Mouse (Mus musculus) liver (tissue): ENCODE measurements around the gene Shank1.

Experiments
- DNase-seq: peaks from one replicate; pipeline ENCODE4 v3.0.0-alpha.2; 2020; ENCODE audit warnings: mixed read lengths

Gene Shank1

DNA sequence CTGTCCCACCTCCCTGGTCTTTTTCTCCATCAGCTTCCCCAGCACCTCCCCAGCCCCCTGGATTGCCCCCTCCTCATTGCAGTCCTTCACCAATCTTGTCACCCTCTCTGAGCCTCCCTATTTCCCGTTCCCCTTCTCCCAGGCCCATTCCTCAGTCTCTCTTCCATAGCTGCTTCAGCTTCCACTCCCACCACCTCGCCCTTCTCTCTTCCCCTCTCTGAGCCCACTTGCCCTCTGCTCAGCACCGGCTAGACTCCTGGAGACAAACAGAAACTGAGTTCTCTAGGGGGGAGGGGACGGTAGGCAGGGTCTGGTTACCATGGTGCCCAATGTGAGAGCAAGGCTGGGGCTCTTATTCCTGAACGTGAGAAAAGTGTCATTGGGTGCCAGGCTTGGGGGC, 64.7 kb downstream of the Shank1 start:
- DNase-seq, result no peak

DNA sequence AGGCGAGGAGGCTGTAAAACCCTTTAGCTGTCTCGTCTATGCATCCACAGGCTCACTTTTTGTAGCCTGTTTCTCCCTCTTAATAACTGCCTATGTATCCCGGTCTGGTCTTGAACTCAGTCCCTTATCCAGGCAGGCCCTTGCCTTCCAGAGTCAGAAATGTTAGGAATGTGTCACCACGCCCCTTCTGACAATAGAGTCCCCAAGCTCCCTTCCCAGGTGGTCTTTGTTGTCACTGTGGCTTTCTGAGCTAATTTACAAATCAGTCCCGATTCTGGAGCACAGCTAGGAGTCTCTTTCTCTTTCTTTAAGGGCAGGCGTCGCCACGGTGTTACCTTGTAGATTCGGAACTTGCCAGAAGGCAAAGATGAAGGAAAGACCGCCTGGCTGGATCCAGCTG, 65.2 kb downstream of the Shank1 start:
- no peak for DNase-seq

DNA sequence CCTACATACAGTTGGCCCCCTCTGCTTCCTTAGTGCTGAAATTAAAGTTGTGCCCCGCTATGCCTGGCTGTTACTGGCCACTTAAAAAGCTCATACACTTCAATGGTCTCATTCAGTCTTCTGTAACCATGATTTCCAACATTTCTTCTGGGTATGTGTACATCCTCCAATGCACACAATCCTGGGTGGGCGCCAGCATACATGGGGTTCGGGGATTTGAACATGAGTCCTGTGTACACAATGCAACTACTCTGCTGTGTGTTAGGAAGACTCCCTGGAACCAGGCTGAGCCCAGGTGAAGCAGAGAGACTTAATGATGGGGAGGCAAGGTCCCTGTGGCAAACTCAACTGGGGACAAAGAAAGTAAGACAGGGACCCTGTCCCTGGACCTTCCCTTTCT, 65.7 kb downstream of the Shank1 start:
- DNase-seq, result no peak

DNA sequence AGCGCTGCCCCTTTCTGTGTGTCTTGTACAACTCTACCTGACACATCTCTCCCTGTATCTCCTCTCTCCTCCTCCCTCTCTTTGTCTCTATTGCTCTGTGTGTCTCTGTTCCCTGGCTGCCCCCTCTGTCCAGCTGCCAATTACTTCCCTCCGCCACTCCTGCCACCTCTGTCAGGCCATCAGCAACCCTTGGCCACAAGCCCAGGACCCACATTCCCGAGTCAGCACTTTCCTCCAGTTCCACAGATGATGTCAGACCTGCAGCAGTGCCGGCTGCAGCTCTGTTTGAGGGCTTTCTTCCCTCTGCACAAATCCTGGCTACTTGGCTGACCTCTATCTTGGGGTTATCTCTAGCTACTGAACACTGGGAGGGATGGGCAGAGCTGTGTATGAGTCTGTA, 68.2 kb downstream of the Shank1 start:
- DNase-seq, result no peak

DNA sequence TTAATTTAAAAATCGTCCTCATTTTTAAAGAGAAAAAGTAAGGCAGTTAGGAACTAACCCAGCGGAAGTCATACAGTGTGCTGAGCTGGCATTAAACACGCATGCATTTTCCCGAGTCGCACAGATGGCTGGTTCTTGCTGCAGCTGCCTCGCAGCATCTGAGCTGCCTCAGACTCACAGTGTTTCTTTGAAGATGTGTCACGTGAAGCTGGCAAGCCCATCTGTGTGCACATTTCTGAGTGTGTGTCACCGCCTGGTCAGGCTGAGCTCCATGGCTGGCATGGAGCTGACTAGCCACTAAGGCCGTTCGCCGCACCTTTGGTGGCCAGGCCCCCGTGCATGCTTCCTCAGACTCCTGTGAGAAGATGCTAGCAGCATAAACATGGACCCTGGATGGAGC, 72.5 kb downstream of the Shank1 start:
- no peak for DNase-seq

DNA sequence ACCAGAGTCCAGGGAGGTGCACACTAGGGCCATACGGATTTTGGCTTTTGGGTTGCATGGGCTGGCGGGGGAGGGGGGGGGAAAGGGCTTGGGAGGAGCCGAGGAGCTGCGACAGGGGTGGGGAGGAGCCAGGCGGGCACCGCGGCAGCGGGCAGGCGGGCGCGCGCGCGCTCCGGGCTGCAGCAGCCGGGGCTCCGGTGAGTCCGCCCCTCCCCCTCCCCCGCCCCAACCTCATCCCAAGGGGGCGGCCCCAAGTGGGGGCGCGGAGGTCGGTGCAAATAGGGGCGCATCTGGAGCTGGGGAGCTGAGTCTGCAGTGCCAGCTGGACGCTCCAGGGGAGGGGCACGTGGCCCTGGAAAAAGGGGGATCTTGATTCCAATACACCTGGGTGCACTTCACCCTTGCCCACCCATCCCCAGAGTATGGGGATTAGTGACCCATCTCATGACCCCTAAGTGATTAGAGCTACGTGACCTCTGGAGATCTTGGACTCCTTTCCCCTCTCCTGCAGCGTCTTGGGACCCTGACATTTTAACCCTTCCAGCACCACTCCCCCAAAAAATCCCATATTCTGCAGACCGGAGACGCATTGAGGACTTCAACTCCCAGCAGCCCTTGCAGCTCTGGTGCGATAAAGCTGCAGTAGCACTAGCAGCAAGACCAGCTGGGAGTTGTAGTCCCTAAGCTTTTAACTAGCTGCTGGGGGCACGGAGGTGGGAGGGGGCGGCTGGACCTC, 74.1 kb downstream of the Shank1 start, which contains the start of gene Syt3:
Gene Syt3, plus strand, starts transcription at position 123 of the 736 bp plus-strand sequence.
- DNase-seq, result peak; percentile 24

DNA sequence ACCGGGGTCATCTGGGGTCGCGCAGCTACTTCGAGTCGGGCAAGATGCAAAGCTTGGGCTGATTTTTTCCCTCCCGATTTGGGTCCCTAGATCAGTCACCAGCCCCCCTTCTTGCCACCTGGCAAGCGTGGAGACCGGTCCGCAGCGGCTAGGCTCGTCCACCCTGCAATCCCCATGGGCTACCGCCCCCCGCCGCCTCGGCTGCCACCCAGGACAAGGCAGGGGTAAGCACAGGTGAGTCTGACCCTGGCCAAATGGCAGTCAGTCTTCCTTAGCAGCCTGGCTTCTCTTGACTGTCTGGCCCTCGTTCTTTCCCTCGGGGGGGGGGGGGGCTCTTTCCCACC, 74.6 kb downstream of the Shank1 start:
- no peak for DNase-seq

DNA sequence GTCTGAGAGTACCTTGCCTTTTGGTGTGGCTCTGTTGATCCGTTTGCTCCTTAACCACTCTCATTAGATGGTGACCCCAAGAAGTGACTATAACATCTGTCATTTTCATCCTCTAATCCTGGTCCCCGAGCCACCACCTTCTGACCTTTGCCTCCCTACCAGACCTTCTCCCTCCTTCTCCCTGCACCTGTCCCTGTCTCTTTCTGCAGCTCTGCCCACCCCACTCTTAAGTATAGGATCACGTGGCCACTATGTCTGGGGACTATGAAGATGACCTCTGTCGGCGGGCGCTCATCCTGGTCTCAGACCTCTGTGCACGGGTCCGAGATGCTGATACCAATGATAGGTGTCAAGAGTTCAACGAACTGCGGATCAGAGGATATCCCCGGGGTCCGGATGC, 75.7 kb downstream of the Shank1 start, which contains the start of gene 1700008O03Rik:
Gene 1700008O03Rik, minus strand, starts transcription at position 101 of the 400 bp plus-strand sequence.
- DNase-seq, result no peak

DNA sequence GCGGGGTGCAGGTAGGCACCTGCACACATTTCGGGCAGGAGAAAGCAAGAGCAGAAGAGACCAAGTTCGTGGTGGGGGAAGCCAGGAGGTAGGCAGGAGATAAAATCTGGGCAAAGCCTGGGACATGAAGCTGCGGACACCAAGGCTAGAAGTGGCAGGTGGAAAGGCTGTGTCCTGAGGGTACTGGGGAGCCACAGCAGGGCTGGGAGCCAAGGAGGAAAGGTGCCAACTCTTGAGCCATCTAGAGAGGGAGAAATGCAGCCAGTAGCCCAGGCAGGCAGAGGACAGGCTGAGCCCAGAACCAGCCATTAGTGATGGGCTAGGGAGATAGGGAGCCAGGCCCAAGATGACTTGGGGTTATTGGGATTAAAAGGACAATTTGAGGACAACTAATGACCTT, 81.8 kb downstream of the Shank1 start:
- no peak for DNase-seq

DNA sequence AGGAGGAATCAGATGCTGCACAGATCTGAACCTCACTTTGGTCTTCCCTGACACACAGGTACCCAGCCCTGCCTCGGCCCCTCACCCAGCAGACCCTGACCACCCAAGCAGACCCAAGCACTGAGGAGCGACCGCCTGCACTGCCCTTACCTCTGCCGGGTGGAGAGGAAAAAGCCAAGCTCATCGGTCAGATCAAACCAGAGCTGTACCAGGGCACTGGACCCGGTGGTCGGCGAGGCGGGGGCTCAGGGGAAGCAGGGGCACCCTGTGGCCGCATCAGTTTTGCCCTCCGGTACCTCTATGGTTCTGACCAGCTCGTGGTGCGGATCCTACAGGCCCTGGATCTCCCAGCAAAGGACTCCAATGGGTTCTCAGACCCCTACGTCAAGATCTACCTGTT, 82.3 kb downstream of the Shank1 start:
- DNase-seq, result no peak

DNA sequence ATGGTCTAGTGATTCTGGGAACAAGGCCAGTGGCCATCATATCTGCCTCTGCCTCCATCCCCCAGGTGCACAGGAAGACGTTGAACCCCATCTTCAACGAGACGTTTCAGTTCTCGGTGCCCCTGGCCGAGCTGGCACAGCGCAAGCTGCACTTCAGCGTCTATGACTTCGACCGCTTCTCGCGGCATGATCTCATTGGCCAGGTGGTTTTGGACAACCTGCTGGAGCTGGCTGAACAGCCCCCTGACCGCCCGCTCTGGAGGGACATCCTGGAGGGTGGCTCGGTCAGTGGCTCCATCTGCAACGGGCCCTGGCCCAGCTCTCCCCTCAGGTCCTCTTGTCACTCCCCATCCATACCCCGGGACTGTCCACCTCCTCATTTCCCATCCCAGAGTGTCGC, 83.2 kb downstream of the Shank1 start:
- no peak for DNase-seq

DNA sequence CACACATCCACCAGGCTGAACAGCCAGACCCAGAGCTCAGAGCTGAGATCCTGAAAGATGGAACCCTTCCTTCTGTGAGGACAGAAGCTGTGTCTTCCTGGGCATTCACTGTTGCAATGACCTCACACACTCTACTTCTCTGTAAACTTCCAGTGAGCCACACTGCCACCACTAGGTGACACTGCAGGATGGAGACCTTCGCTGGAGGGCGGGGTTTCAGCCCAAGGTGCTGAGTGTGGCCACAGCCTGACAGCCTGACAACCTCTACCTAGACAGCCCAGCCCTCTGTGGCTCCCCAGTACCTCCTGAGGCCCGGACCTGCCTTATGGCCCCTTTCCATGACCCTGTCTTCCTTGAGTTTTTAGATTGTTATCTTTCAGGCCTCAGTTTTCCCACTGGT, 88.5 kb downstream of the Shank1 start:
- DNase-seq, result peak; percentile 73

DNA sequence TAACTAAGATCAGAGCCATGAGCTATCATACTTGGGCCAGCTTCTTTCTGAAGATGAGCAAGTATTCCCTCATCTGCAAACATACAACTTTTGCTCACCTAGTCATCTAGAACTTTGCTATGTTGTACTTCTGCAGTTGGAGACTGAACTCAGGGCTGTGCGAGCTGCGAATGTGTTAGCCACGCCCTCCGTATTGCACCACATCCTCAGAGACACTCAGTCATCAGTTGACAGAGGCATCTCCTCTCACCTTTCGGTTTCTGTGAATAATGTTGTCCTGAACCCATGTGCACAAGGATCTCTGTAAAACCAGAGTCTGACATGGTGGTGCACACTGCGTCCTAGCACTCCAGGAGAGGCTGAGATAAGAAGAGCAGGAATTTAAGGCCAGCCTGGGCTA, 91.6 kb downstream of the Shank1 start:
- DNase-seq, result no peak

DNA sequence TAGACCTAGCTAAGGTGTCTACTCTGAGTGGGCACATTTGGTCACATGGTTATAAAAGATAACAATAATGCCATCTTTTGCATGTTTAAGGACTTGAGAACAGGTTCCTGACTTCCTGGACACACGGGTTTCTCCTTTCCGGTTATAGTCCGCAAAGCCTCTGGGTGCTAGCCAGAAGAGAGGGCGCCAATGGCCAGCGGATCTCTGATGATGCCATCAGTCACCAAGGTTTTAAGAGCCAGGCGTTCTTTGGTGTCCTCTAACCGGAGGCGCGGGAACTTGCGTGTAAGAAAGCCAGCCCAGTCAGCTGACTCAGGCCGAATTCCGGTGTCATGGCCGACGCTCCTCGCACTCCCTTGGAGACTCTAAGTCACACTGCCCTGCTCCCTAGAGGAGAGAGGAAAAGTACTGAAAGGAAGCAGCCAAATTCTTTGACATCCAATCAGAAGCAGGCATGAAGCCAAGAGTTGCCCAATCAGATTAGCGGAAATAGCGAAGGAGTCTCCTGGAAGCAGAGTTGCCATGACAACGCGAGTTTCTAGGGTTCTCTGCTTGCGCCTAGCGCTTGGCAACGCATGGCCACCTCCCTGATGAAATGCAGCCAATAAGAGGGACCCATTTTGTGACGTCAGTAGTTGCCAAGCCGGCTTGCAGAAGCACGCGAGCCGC, 95.4 kb downstream of the Shank1 start:
- peak; percentile 80 for DNase-seq

DNA sequence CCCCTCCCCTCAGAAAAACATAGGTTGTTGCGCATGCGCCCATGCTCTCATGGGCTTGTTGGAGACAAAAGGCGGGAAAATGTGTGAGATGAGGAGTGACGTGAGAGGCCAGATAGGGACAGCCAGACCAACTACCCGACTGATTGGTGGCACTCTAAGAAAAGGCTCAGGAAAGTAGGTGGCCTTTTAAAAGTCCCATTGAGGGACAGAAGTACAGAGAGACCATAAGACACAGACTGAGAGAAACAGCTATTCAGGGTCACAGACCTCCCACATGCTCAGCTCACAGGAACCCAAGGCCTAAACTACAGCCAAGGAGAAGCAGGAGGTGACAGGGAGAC, 95.9 kb downstream of the Shank1 start:
- DNase-seq, result no peak
